Mouse (Mus musculus): ENCODE measurements around the gene Trnt1.

DNA sequence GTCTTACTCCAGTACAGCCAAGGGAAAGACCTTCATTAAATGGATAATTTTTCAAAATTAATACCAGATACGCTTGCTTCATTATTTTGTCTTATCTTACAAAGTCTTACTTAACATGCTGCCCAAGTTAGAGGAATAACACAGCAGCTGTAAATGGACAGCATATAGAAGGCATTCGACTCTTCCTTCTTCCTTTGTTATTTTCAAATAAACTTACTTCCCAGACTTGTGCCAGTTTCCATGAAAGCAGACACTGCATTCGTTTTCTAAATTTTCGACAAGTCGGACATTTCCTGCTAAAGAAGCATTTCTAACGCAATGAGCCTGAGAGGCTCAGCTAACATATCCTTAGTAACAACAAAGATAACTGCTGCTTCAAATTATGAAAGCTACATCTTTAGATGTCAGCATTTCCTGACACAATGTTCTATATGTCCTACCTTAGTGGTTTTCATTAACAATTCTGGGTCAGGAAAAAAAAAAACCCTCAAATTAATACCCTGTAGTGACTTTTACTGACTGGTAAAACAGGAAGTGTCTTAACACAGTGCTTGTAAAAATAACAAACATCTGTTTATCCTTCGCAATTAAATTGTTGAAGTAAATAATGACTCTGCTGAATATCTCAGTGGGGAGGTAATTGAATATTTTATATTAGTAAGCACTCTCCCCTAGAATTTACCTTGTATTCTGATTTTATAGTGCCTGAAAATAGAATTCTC is 23.1 kb upstream of the Trnt1 start:
- TF ChIP-seq CTCF (IDR thresholded peaks at IDR 0.05; ENCODE audit: control insufficient read depth, insufficient read depth, low read length) (no peak), POLR2A (IDR thresholded peaks at IDR 0.05; ENCODE audit: borderline replicate concordance, control insufficient read depth, low read depth, low read length) (no peak)

All from bone marrow, adult 2 months (tissue).